Mouse (Mus musculus) ovary, adult 18-20 months (tissue): ENCODE data around the gene Epha4.

ENCODE experiments used
- DNase-seq: peaks from one replicate; pipeline ENCODE4 v3.0.0; 2022; ENCODE audit warnings: low spot score, mixed read lengths

Epha4 gene

GRCm38 (mm10) chr1:77475808-77476413 lies 39.0 kb downstream of the Epha4 start:
- no peak for DNase-seq

- no peak for DNase-seq
Measured at GRCm38 (mm10) chr1:77473446-77474376, 41.2 kb downstream of the Epha4 start.

- DNase-seq, result no peak
Measured at GRCm38 (mm10) chr1:77472566-77472965, 42.3 kb downstream of the Epha4 start.

- no peak for DNase-seq
Measured at GRCm38 (mm10) chr1:77471447-77471846, 43.4 kb downstream of the Epha4 start.

- DNase-seq, result no peak
Measured at GRCm38 (mm10) chr1:77471037-77471436, 43.9 kb downstream of the Epha4 start.

- DNase-seq, result no peak
Measured at GRCm38 (mm10) chr1:77468717-77469314, 46.1 kb downstream of the Epha4 start.

GRCm38 (mm10) chr1:77465524-77465923 lies 49.4 kb downstream of the Epha4 start:
- DNase-seq, result no peak

GRCm38 (mm10) chr1:77464108-77464507 lies 50.8 kb downstream of the Epha4 start:
- no peak for DNase-seq

GRCm38 (mm10) chr1:77461877-77462615 lies 52.8 kb downstream of the Epha4 start:
- DNase-seq, result no peak

- no peak for DNase-seq
Measured at GRCm38 (mm10) chr1:77460831-77461629, 53.9 kb downstream of the Epha4 start.

- no peak for DNase-seq
Measured at GRCm38 (mm10) chr1:77458751-77459385, 56.0 kb downstream of the Epha4 start.

GRCm38 (mm10) chr1:77457446-77457800 lies 57.5 kb downstream of the Epha4 start:
- DNase-seq, result no peak

GRCm38 (mm10) chr1:77456695-77457445 lies 58.0 kb downstream of the Epha4 start:
- DNase-seq, result no peak

- DNase-seq, result no peak
Measured at GRCm38 (mm10) chr1:77453811-77454210, 61.1 kb downstream of the Epha4 start.

- no peak for DNase-seq
Measured at GRCm38 (mm10) chr1:77452721-77453120, 62.2 kb downstream of the Epha4 start.

GRCm38 (mm10) chr1:77451541-77451940 lies 63.3 kb downstream of the Epha4 start:
- DNase-seq, result no peak

- no peak for DNase-seq
Measured at GRCm38 (mm10) chr1:77450201-77450600, 64.7 kb downstream of the Epha4 start.

- no peak for DNase-seq
Measured at GRCm38 (mm10) chr1:77447061-77447614, 67.8 kb downstream of the Epha4 start.

GRCm38 (mm10) chr1:77446438-77446837 lies 68.5 kb downstream of the Epha4 start:
- no peak for DNase-seq

GRCm38 (mm10) chr1:77444648-77445047 lies 70.2 kb downstream of the Epha4 start:
- no peak for DNase-seq
